Mouse (Mus musculus) right cerebral cortex, postnatal 36 days (tissue): ENCODE data around the gene Olfr658.

Experiments used
- DNase-seq, 2 experiments: peaks; one replicate each; pipeline ENCODE4 v3.0.0; 2022; ENCODE audit warnings: low spot score in 2 of 2, mixed read lengths in 1 of 2

Olfr658 gene

DNA sequence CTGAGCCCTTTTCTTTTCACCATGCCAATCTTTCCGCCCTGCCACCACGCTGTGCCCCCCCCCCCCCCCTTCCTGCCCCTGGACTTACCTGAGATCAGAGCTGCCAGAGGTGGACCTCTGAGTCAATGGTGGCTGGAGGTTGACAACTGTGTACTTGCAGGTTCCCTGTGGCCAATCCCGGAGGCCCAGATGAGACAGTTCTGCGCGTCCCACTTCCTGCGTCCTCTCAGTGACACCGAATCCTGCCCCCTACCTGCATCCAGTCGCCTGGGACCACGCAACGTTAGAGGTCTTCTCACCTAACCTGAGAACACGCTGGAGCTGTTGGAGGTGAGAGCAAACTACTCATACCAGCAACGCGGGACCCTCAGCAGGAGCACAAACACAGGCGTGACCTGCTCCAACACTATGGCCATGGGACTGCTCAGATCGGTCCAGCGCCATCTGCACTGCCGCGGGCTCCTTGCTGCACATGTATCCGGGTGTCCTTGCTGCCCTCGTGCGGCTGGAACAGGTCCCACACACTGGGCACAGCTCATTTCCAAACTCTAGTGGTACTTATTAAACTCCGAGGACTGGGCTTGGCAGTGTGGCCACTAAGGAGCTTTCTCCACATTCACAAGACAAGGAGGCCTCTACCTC is at the start of gene Olfr658:
Gene Olfr658 (minus strand): TSS at position 465 of the 642 bp plus-strand sequence.
- DNase-seq: no peak

DNA sequence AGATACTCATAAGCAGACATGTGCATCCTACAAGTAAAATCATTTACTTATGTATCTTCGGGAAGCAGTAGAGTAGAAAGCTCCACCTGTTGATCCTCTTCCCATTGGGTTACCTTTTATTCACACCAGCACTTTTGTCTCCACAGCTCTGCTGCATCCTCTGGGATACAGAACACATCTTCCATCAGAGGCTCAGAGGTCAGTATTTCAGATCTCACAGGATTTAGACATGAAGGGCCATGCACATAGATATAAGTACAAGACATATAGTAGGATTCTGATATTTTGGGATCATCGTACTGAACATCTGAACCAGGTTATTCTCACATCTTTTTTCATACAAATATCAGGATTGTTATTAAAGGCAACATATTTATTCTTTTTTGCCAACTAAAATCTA is 39.1 kb upstream of the Olfr658 start, which contains the start of gene Olfr661:
Gene Olfr661 (plus strand): TSS at position 301 of the 400 bp plus-strand sequence.
- DNase-seq: no peak

DNA sequence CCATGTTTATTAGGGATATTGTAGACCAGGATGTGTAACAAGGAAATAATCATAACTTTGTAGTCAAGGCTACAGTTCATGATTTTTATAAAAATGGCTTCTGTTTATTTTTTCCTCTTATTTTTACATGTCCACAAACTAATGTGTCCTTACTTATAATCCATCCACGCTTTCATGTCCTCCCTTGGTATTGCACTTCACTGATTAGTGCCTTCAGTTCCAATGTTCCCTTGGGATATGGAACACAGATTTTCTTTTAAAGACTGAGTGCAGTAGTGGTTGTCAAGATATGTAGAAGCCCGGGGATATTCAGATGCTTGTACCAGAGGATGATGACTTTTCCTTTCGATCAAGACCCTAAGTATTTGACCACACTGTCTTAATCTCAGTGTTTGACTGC is 19.3 kb upstream of the Olfr658 start, which contains the start of gene Olfr659:
Gene Olfr659 (plus strand): TSS at position 301 of the 400 bp plus-strand sequence.
- no peak for DNase-seq

DNA sequence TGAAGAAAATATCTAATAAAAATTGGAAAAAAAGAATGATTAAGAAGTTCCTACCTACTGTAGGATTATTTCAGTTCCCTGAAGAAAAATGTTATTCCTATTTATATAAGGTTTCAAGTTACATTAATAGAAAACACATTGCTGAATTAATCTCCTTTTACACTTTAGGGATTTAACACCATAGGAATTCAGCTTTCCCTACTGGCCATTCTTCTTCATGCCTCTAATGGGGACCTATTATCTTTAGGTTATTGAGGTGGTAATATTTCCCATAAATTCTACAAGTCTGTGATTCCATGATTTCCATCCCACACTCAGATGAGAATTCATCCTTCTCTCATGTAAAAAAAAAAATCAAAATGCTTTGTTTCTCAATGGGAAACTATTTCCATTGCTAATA is 22.6 kb downstream of the Olfr658 start, which contains the start of gene Olfr657:
Gene Olfr657 (plus strand): TSS at position 301 of the 400 bp plus-strand sequence.
- no peak for DNase-seq

DNA sequence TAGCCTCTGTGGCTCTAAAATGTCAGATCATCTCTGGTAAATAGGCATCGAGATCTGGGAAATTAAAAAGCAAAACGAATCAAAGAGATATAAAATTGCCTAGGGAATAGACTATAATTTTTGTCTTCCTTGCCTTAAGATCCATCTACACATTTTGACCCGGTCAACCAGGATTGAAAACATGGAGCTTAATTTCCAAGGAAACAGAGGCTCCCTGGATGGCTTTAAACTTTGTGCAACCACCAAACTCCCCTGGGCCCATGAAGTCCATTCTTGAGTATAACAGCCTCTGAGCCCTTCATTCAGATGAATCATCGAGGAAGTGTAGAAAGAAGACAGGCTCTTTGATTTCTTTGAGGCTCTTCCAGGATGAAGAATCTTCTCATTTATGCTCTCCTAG is 33.5 kb downstream of the Olfr658 start, which contains the start of gene Olfr656:
Gene Olfr656 (plus strand): TSS at position 301 of the 400 bp plus-strand sequence.
- no peak for DNase-seq

DNA sequence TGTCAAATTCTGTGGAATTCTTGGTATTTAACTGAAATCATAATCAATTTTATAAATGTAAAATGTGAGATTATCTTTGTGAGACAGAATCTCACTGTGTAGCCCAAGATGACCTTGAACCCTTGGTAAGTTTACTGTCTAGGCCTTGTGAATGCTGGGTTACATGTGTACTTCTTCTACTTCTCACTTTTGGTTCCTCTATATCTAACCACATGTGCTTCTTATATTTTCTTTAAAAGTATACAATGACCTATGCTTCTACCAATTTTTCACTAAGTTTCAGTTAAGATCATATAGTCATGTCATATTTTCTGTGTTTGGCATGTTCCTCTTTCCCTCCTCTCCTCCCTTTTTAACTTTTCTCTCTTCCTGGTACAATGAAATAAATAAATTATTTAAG is 42.4 kb downstream of the Olfr658 start:
- DNase-seq: no peak

DNA sequence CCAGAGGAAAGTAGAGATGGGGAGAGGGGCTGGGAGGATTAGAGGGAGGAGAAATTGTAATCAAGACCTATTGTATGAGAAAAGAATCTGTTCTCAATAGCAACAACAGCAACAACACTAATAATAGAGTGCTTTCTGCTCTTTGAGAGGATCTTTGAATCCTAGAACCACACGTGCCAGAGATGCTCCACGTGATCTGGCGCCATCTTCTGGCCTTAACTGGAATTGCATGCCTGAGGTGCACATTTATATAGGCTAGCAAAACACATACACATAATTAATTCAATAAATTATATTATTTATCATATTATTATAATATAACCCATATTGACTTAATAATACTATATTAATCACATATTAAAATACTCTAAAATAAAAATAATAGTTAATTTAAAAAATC is 43.9 kb downstream of the Olfr658 start:
- DNase-seq: no peak

DNA sequence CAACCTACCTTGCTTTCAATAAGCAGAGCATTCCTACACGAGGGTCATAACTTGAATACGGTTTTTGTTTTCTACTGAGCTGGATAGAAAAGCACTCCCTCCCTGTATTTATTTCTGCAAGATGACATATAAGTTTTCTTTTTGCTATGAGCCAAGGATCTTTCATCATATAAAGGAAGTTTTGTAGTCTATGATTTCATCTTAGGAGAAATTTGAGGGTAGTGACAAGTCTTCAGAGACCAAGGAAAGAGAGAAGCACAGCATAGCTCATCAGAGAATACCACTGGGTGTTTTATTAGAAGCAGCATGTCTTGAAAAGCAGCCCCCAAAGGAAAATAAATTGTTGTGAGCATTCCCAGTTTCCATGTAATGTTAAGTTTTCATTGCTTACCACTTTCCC is 45.4 kb downstream of the Olfr658 start, which contains the start of gene Olfr655:
Gene Olfr655 (minus strand): TSS at position 101 of the 400 bp plus-strand sequence.
- no peak for DNase-seq
